Mouse (Mus musculus) stomach, embryonic 14.5 days (tissue): ENCODE data around the gene Olfr667. TPM values are rescaled to one million over a fixed set of nuclear protein-coding genes. Genes with fewer than 3 reads are reported as not detected.
"Not testable (repeated sequence)": the region's sequence is repeated elsewhere in the genome, so short reads cannot be mapped to it uniquely, and the experiment has no call there.

ENCODE experiments used
- ATAC-seq: fragments of 200-750 bp; cut with Nextera tagmentation; 2 replicates; pipeline ENCODE4 v1.8.0; 2017; ENCODE audit warnings: low read depth, moderate TSS enrichment; ENCODE audit not compliant: insufficient number of reproducible peaks, insufficient read depth, low FRiP score
- H3K27ac ChIP-seq: fragments of 300-500 bp; sonication (generic); 2 replicates; pipeline ENCODE4 v1.5.1; 2014; ENCODE audit warnings: mild to moderate bottlenecking, low read length, moderate library complexity, mixed read lengths
- H3K27me3 ChIP-seq: fragments of 300-500 bp; sonication (generic); 2 replicates; pipeline ENCODE4 v1.6.1; 2014; ENCODE audit warnings: low read length, control low read depth, mixed read lengths; ENCODE audit not compliant: control insufficient read depth, insufficient read depth
- H3K36me3 ChIP-seq: fragments of 300-500 bp; sonication (generic); 2 replicates; pipeline ENCODE4 v1.6.1; 2014; ENCODE audit warnings: mild to moderate bottlenecking, control low read depth, low read length, moderate library complexity, mixed read lengths; ENCODE audit not compliant: control insufficient read depth, insufficient read depth
- H3K4me1 ChIP-seq: fragments of 300-500 bp; sonication (generic); 2 replicates; pipeline ENCODE4 v1.6.1; 2014; ENCODE audit warnings: low read length, control low read depth, mixed read lengths; ENCODE audit not compliant: control insufficient read depth, insufficient read depth
- H3K4me2 ChIP-seq: fragments of 300-500 bp; sonication (generic); replicated peaks from 2 replicates; pipeline ENCODE4 v1.6.1; 2014; ENCODE audit warnings: low read depth, low read length, control low read depth
- H3K4me3 ChIP-seq: fragments of 300-500 bp; sonication (generic); 2 replicates; pipeline ENCODE4 v1.5.1; 2014; ENCODE audit warnings: low read depth, low read length, control low read depth
- H3K9ac ChIP-seq: fragments of 300-500 bp; sonication (generic); replicated peaks from 2 replicates; pipeline ENCODE4 v1.6.1; 2014; ENCODE audit warnings: low read depth, mild to moderate bottlenecking, control low read depth, low read length, moderate library complexity, mixed read lengths
- H3K9me3 ChIP-seq: fragments of 300-500 bp; sonication (generic); 2 replicates; pipeline ENCODE4 v1.6.1; 2016; ENCODE audit warnings: low read depth, low read length, control low read depth; ENCODE audit not compliant: control insufficient read depth
- WGBS: fragments of 180-500 bp; shearing (Covaris S2); extraction: QIAGEN DNeasy Blood & Tissue Kit; methylation state at CpG from one replicate; pipeline ENCODE4 v1.1.7; 2014; 5-methylcytosine and 5-hydroxymethylcytosine counted together
- polyA plus RNA-seq: library from polyadenylated mRNA; unstranded; fragments of >200 nt; fragmentation: Nextera tagmentation; extraction: Ambion mirVana; gene quantifications from 2 replicates; pipeline ENCODE4 v1.2.1, GENCODE M21; 2014

The Olfr667 gene
- not detected in 2 replicates for polyA plus RNA-seq

DNA sequence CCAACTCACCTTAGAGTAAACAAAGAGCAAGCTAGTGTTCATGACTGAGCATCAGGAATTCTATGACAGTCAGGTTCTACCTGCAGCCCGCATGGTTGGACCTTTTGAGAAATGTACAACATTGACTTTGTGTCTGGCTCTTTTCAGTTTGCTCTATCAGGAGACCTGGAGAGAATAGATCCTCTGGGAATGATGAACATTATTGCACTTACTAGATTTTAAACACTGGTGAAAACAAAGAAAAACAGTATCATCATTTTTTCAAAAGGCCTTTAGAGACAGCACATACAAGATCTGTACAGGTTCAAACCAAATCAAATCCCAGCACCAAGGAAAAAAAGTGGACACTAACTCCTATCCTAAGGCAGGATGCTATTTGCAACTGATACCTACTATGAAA is at the start of gene Olfr667:
Gene Olfr667, minus strand, starts transcription at position 101 of the 400 bp plus-strand sequence.
- H3K9me3 ChIP-seq = no peaks in the 10 kb centered on the region
- H3K4me1 ChIP-seq = no peaks in the 10 kb centered on the region
- no peak within 1 kb of the TSS for H3K27ac ChIP-seq
- no peak within 1 kb of the TSS for H3K4me2 ChIP-seq
- no peaks in the 10 kb centered on the region for H3K36me3 ChIP-seq
- ATAC-seq = no peak
- no peak within 1 kb of the TSS for H3K4me3 ChIP-seq
- H3K9ac ChIP-seq = no peak within 1 kb of the TSS
- WGBS = 78% methylated on average over 1 of the region's 1 CpGs
- no peaks in the 10 kb centered on the region for H3K27me3 ChIP-seq

DNA sequence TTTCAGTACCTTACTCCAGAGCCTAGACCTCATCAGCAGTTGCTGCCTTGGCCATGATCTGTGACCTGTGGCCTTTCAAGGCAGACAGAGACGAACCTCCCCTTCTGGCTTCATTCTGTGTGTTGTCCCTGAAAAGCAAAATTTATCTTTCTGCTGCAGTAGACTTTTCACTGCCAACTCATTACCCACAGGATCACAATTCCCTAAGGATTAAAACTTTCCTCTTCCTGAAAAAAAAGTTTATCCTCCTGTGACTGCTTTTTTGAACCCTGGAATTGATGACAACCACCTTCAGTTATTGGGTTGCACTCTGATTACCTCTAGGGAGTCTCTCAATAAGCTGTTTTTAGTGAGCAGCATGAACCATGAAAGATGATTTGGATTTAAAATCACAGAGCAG is 41.2 kb upstream of the Olfr667 start, which contains the start of gene Olfr670:
Gene Olfr670, minus strand, starts transcription at position 101 of the 400 bp plus-strand sequence.
- Histone ChIP-seq H3K36me3 (no peaks in the 10 kb centered on the region), H3K4me2 (no peak within 1 kb of the TSS), H3K27me3 (no peaks in the 10 kb centered on the region), H3K9me3 (no peaks in the 10 kb centered on the region), H3K27ac (no peak within 1 kb of the TSS), H3K9ac (no peak within 1 kb of the TSS), H3K4me3 (no peak within 1 kb of the TSS), H3K4me1 (no peaks in the 10 kb centered on the region)
- WGBS = 33% methylated on average over 1 of the region's 1 CpGs
- no peak for ATAC-seq

DNA sequence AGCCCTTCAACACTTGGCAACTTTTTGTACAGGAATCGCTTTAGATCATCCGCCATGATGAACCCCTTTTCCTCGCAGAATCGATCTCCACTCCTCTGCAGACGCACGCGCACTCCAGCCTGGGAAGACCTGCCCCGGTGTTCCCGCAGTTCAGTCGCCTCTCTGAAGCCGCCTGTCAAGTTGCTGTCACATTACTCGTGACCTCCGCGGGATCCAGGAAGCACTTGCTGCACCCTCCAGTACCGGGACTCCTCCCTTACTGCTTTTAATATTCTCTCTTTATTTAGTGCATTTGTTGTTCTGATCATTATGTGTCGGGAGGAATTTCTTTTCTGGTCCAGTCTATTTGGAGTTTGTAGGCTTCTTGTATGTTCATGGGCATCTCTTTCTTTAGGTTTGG is 29.0 kb upstream of the Olfr667 start:
- not testable (repeated sequence) for H3K9me3 ChIP-seq, H3K4me2 ChIP-seq, H3K9ac ChIP-seq, H3K27me3 ChIP-seq, H3K27ac ChIP-seq, H3K4me3 ChIP-seq, H3K36me3 ChIP-seq, ATAC-seq, H3K4me1 ChIP-seq
- WGBS = 90% methylated on average over 16 of the region's 16 CpGs

DNA sequence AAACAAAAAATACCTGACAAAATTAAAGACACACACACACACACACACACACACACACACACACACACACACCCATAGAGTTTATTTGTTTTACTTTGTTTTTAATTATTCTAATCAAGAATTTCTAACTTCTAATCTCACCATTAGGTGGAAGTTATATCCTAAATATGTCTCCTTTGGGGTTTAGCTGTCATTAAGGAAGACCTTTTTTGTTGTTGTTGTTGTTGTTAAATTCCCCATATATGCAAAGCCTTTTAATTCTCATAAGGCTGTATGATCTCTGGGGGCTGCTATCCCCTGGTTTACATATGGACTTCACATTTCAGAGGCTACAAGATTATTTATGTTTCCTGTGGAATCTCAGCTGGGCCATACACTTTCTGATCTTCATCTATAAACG is 12.7 kb upstream of the Olfr667 start, which contains the start of gene Olfr669:
Gene Olfr669, plus strand, starts transcription at position 301 of the 400 bp plus-strand sequence.
- 84% methylated on average over 1 of the region's 1 CpGs for WGBS
- Histone ChIP-seq H3K36me3 (no peaks in the 10 kb centered on the region), H3K4me1 (no peaks in the 10 kb centered on the region), H3K4me3 (no peak within 1 kb of the TSS), H3K9ac (no peak within 1 kb of the TSS), H3K9me3 (no peaks in the 10 kb centered on the region), H3K4me2 (no peak within 1 kb of the TSS), H3K27me3 (no peaks in the 10 kb centered on the region), H3K27ac (no peak within 1 kb of the TSS)
- ATAC-seq = no peak

DNA sequence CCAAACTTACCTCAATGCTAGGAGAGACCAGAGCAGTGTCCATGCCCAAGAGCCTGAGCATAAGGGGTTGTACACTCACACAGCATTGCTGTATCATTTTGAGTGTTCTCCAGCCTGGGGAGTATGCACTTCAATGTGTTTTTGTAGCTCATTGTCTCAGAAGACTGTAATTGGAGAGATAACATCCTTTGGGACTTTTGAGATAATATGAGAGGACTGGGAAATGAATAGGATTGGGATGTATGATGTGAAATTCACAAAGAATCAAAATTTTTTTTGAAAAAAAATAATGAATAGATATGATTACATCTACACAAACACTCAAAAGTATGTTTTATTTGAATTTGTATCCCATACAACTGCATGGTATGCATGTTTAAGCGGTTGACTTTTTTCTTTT is 6.7 kb upstream of the Olfr667 start, which contains the start of gene Olfr668:
Gene Olfr668, minus strand, starts transcription at position 101 of the 400 bp plus-strand sequence.
- Histone ChIP-seq H3K9ac (no peak within 1 kb of the TSS), H3K4me3 (no peak within 1 kb of the TSS), H3K27me3 (no peaks in the 10 kb centered on the region), H3K36me3 (no peaks in the 10 kb centered on the region), H3K27ac (no peak within 1 kb of the TSS), H3K4me2 (no peak within 1 kb of the TSS), H3K9me3 (no peaks in the 10 kb centered on the region), H3K4me1 (no peaks in the 10 kb centered on the region)
- ATAC-seq = no peak
- WGBS = 77% methylated on average over 1 of the region's 1 CpGs

DNA sequence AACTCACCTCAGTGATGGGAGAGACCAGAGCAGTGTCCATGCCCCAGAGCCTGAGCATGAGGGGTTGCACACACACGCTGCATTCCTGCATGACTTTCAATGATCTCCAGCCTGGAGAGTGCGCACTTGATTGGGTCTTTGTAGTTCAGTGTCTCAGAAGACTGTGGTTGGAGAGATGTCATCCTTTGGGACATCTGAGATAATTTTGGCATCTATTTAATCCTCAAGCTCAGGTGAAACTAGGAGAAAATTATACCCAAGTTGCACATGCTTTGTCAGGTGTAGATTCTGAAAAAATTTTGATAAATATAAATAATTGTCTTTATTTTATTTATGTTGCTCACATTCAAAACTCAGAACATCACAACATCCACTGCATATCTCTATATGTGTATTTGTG is 25.4 kb downstream of the Olfr667 start, which contains the start of gene Olfr666:
Gene Olfr666, minus strand, starts transcription at position 101 of the 400 bp plus-strand sequence.
- H3K4me1 ChIP-seq = no peaks in the 10 kb centered on the region
- ATAC-seq = no peak
- H3K4me3 ChIP-seq = no peak within 1 kb of the TSS
- no peaks in the 10 kb centered on the region for H3K36me3 ChIP-seq
- H3K27me3 ChIP-seq = no peaks in the 10 kb centered on the region
- no peak within 1 kb of the TSS for H3K4me2 ChIP-seq
- H3K9ac ChIP-seq = no peak within 1 kb of the TSS
- WGBS = 83% methylated on average over 2 of the region's 2 CpGs
- H3K27ac ChIP-seq = no peak within 1 kb of the TSS
- H3K9me3 ChIP-seq = no peaks in the 10 kb centered on the region

DNA sequence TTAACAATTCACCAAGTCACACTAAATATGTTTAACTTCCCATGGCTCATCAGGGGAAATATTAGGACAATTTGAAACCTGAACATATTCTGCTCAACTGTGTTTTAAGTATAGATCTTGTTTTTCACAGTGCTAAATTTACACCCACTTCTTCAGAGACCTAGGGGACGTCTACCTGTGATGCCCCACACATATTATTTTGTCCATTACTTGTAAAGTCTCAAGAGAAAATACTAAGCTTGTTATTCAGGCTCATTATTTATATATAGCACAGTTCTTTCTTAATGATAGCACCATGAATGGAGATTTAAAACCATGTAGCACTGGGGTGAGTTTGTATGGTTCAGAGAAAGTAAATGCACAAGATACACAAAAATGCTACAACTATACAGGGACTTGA is 43.6 kb downstream of the Olfr667 start, which contains the start of gene Olfr665:
Gene Olfr665, plus strand, starts transcription at position 301 of the 400 bp plus-strand sequence.
- no peak for ATAC-seq
- no peaks in the 10 kb centered on the region for H3K36me3 ChIP-seq

More for the DNA sequence above, 43.6 kb downstream of the Olfr667 start, which contains the start of gene Olfr665:
- H3K4me2 ChIP-seq = no peak within 1 kb of the TSS
- no peaks in the 10 kb centered on the region for H3K4me1 ChIP-seq
- WGBS = 37% methylated on average over 1 of the region's 1 CpGs
- H3K9me3 ChIP-seq = no peaks in the 10 kb centered on the region
- H3K27me3 ChIP-seq = no peaks in the 10 kb centered on the region
- H3K9ac ChIP-seq = no peak within 1 kb of the TSS
- no peak within 1 kb of the TSS for H3K4me3 ChIP-seq
- H3K27ac ChIP-seq = no peak within 1 kb of the TSS
